Mouse (Mus musculus) gastrocnemius, postnatal 14 days (tissue): ENCODE measurements around the gene Tacc3. TPM values are rescaled to one million over a fixed set of nuclear protein-coding genes. Genes with fewer than 3 reads are reported as not detected.
A peak's percentile ranks its signal among the peaks of the same experiment; 100 is the strongest.

ENCODE experiments used
- DNase-seq: peaks from one replicate; pipeline ENCODE4 v3.0.0; 2021; ENCODE audit warnings: mixed read lengths
- intact Hi-C: fragments of 180-260 bp; cut with DNase I; formaldehyde crosslinking; loops from one replicate; pipeline ENCODE4 v1.15.1; 2025; ENCODE audit warnings: low total_unique reads
- total RNA-seq, 2 experiments: library from RNA; stranded (reverse); gene quantifications; 2 replicates each; pipeline ENCODE4 v1.2.3; 2021

Tacc3 gene
- total RNA-seq, 2 experiments from 2014 or later = 6.4 to 6.8 TPM

DNA sequence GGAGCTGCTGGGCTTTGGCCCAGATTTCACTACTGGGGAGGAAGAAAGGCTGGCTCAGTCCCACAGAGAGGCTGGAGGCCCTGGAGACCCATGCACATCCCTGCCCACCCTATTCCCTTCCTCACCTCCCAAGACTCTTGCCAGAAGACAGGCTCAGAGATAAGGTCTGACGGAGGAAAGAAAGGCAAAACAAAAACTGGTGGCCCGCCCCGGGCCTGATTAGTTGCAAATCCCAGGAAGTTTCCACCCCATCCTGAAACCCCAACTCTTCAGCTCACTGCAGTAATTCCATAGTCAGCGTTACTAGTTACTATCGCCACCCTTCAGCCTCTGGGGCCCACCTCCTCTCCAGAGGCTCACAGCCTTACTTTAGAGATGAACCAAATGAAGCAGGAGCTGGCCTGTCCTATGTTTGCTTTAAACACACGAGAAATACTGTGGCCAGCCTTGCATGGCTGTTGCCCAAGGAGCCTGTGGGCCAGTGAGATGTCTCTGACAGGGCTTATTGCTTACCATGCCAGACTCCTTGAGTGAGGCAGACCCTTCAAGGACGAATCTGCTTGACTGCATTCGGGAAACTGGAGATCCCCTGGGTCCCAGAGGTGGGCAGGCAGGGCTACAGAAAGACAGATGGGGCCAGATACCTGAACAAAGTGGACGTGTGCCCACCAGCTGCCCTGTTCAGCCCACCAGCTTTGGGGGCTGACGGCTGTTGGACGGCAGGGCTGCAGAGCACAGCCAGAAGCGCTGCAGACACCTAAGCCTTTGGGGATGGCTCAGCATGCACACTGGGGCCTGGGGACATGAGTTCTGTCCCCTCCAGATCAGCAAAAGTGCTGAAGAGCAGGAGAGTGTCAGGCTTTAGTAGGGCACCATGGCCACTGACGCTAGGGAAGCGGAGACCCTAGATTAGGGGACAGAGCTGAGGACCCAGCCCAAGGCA lies 30.6 kb downstream of the Tacc3 start:
- no peak for DNase-seq
- intact Hi-C loops = loop anchor here (5.0 to 10.0 kb wide), 2 partner anchors 39 to 266 kb away; no protein-coding TSS in a partner anchor

DNA sequence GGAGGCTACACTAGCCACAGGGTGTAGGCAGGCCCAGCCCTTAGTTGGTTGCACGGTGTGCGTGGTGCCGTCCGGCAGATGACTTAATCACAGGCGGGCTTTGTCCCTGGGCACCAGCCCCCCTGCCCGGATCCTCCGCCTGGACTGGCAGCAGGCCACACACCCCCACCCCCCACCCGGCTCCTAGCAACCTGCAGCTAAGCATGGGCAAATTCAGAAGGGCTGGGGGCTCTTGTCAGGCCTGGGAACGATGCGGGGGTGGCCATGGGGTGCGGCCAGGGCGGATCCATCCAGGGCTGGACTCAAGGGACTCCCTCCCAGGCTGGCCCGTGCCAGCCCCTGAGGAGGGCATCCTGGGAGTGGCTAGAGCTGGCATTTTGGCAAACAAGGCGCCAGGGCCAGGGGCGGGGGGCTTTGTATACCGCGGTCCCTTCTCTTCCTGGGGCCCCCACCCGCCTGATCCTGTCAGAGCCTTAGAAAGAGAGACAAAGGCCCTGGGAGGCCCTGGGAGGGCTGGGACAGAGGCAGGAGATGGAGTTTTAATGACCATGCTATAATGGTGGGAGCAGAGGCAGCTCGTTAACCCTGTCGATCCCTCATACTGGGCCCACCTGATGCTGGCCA lies 31.4 kb downstream of the Tacc3 start:
- DNase-seq = no peak
- intact Hi-C loops = loop anchor here (5.0 to 10.0 kb wide), 2 partner anchors 38 to 265 kb away; no protein-coding TSS in a partner anchor

DNA sequence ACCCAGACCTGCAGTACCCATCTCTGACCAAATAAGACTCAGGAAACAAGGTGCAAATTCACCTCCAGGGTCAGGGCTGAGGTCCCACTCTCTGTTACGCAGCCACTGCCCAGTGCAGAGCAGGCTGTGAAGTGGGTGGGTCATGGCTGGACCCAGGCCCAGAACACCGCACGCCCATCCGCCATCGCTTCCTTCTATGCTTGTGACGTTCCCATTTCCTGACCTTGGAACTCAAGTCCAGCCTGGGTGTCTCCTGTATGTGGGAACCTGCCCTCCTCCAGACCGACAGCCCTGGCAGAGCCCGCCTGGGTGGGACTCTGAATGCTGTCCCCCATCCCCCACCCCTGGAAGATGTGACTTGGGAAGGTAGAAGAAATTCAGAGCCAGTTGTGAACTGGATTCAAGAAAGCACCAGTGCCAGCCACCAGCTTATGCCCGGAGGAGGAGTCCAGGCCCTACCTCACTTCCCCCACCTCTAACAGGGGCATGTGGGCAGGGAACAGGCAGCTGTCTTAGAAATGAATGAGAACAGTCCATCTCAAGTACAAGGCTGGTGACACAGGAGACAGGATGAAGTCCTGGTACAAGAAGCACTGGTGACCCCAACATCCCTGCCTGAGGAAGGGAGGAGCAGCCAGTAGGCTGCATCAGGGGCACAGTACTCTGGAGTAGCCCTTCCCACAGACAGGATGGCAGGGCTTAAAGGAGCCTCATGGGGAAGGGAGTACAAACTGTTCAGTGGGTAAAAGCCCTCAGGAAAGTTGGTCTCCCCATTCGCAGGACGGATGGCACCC lies 32.1 kb downstream of the Tacc3 start:
- intact Hi-C loops = loop anchor here (5.0 to 10.0 kb wide), 2 partner anchors 37 to 265 kb away; no protein-coding TSS in a partner anchor
- DNase-seq = no peak

DNA sequence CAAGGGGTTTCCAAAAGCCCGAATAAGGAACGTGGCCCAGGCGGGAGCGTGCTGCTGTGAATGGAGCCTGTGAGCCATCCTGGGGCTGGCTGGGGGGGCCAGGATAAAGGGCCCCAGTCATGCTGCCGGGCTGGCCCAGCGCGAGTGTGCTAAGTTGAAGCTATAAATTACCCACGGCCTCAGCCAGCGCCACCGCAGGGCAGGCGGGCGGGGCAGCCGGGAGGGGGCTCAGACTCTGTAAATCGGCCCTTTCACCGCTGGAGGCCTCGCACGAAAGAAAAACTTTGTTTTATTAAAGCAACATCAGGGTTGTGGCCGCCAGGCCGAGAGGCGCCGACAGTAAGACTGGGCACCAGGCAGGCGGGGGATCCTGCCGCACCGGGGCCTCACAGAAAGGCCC lies 34.5 kb downstream of the Tacc3 start:
- intact Hi-C loops = no loop called here
- DNase-seq = no peak

DNA sequence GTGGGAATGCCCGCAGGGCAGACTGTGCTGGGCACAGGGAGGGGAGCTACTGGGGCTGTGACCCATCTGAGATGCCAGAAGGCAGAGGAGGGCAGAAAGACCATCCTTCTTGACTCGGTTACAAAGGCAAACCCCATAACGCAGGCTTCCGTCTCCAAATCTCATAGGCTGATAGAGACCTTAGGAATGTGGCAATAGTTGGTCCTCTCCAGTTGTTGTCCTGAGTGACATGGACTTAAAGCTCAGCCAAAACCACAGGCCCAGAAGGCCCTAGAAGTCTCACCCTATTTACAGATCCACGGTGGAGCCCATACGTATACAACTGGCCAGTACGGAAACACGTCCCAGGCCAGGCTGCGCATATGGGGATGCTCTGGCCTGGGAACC lies 36.5 kb downstream of the Tacc3 start:
- no peak for DNase-seq

DNA sequence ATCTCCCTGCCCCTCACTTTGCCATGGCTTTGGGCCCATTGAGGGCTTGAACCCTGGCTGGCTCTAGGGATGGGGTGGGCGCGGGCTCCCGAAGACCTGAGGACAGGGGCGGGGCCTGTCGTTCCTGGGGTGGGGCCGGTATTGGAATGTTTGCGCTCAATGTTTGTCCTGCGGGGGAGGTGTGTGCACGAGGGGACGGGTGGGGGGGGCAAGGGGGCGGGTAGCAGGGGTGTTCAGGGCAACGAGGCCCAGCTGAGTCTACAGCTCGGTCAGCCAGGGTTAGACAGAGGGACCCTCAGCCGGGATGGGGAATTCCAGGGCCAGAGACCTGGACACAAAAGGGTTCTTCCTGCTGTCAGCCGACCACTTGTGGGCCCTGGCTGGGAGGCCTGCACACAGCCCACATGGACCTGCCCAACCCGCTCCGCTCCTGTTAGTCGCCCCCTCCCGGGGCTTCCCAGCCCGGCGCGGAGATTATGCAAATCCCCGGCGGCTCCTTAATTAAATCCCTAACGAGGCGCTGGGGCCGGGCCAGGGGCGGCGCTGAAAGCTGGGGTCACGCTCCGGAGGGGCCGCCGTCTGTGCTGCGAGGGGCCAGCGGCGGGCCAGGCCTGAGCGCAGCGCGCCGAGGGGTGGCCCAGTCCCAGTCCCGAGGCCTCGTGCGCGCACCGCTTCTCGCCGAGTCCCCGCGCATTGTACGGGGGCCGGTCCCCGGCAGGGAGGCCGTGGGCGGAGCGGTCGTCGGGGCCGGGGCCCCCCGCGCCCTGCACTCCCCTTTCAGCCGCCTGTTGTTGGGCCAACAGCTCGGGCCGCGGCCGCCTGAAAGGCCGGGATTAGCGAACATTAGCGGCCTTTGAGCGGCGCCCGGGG lies 37.2 kb downstream of the Tacc3 start:
- intact Hi-C loops = no loop called here
- peak; percentile 41 for DNase-seq

More for the DNA sequence above, 36.5 kb downstream of the Tacc3 start:
- intact Hi-C loops = no loop called here

DNA sequence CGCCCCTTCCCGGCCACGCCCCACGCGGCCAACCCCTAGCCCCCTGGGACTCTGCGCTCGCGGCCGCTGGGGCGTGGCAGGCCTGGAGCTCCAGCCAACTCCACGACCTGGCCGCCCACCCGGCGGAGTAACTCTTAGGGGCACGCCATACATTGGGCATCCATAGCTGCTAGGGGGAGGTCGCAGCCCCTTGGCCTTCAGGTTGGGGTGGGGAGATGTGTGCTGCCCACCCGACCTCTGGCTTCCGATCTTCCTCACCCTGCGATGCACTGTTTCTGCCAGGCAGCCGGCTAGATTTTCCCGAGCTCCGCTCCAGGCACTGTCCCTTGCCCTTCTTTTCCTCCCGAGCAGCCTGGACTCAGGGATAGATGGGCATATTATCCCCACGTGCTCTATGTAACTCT lies 37.8 kb downstream of the Tacc3 start:
- intact Hi-C loops = no loop called here
- no peak for DNase-seq

DNA sequence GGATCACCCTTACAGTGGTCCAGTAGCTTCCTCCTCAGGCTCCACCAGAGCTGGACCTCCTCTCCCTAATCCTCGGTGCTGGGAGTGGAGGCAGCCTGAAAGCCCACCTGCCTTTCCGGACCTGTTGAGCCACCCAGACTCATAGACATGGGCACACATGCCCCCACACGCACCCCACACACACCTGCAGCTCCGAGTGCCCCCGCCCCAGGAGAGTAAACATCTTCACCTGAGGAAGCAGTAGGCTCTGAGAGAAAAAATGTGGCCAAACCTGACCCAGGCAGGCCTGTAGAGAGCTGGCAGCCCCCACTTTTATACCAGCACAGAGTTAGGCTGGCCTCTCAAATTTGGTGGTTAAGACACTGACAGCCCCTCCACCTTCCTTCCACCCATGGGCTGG lies 38.5 kb downstream of the Tacc3 start:
- no peak for DNase-seq
- intact Hi-C loops = no loop called here

DNA sequence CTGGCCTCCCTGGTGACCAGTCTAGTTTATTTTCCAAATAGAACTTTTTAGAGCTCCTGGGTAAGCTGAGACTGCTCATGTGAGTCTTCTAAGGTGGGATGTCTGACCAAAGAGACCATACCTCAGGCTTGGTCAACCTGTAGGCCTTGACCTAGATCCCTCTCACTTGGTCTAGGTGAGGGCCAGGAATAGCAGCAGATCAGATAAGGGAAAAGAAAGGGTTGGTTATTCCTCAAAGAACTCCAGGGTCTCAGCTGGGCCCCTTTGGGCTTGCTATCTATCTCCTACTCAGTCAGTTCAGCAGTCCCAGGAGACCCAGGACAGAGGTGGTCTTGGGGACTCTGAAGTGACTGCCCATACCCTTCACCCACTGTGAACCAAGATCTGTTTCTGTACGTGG lies 39.6 kb downstream of the Tacc3 start:
- DNase-seq = no peak
- intact Hi-C loops = no loop called here

DNA sequence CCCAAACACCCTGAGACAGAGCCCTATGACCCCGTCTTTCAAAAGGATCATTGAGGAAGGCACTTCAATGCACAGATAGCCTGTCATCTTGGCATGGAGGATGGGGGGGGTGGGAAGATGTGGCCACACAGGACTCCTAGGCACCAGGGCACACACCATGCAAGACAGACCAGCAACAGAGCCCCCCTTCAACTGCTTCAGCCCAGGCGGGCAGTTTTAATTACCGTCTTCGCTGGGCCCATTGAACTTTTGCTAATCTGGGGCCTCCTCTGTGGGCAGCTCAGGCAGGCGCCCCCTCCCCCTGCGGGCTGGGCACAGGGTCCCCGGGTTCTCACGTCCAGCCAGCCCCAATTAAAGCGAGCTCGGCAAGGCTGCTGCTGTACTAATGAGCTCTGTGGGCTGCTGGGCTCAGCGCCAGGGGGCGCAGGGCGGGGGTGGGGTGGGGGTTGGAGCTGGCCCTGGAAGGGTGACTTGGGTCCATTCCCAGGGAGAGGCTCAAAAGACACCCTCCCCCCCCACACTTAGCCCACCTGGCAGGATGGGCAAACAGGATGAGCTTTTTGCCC lies 40.1 kb downstream of the Tacc3 start:
- intact Hi-C loops = no loop called here
- DNase-seq = no peak

DNA sequence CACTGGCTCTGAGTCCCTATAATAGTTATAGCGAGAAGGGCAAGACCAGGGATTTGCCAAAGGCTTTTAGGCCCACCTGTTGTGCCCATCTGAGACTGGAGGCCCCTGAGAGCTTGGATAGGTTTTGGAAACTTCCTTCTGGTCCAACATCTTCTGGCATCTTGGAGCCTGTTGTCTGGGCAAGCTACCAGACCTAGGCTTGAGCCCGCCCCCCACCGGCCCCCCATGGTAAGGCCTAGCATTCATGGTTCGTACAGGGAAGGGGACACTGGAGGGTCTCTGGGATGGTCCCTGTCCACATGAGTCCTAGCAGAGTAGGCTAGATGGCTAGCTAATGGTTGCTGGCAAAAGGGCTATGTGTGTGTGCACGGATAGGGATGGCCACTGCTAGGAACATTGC lies 40.7 kb downstream of the Tacc3 start:
- intact Hi-C loops = no loop called here
- DNase-seq = no peak

DNA sequence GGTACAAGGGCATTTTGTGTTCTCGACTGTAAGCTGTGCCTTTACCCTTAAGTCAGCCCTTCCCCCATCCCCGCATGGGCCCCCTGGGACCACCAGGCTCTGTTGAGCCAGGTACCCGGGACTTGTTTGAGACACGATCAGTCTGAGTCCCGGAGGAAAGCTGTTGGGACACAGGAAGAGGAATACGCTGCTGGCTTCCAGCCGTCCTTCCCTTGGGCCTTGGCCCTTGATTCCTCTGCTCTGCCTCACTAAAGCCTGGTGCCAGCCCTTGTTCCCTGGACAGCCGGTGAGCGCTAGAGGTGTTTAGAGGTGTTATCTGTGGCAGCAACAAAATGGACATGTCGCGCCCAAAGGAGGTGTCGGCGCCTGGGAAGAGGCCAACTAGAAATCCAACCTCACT lies 42.1 kb downstream of the Tacc3 start:
- DNase-seq = no peak
- intact Hi-C loops = no loop called here

DNA sequence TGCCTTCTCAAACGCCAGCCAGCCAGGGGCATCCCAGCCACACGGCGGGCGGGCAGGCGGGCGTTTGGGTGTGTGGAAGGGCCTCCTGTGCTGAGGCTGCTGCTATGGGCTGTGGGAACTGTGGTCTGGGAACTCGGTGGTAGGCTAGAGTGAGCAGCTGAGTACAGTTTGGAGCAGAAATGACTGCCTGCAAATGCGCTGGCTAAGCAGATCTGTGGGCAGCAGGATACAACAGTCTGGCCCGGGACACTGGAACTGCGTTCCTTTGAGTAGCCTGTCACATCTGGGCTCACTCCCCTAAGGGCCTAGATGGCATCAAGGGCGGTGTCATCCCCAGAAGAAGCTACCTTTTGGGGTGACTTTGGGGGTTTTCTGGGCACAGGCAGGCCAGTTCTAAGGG lies 43.9 kb downstream of the Tacc3 start:
- no peak for DNase-seq
- intact Hi-C loops = no loop called here

DNA sequence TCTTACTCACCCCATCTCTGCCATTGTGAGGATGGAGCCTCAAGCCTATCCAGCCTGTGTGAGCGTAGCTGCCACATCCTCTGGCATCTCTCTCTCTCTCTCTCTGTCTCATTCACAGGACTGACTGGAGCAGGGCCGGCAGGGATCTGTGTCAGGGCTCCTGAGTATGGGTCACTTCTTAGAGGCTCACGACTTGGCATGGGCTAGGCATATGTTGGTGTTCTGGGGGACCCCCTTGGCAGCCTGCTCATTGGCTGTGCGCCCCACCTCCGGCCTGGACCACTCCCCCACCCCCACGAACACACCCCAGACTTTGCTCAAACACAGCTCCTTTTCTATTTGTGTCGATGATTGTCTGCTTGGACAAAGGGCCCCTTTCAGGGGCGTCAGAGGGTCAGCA lies 46.1 kb downstream of the Tacc3 start:
- intact Hi-C loops = no loop called here
- DNase-seq = no peak

DNA sequence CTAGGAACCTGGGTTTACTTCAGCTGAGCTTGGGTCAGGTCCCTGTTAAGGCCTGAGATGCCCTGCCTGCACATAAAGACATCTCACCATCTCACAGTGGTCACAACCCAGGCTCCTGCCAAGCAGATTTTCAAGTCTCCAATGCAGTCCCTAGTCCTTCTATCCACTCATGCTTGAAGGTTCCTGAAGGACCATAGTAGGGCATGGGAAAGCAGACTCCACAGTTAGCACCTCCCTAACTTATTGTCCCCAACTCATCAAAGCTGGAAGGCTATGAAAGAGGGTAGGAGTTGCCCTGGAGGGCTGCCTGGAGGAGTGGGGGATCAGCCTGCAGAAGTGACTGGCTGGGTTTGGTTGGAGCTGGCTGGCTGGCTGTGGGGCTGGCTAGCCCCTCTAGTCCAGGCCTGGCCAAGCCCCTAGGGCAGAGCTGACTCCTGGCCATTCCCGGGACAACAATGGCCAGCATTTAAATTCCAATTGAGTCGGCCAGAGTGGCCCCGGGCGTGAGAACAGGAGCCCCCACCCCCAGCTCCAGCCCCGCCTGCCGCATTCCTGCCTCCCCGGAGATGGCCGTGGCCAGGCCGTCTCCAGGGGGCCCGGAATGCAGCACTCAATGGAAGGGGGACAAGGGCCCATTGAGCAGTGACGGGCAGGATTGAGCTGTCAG lies 47.1 kb downstream of the Tacc3 start:
- intact Hi-C loops = no loop called here
- DNase-seq = no peak

DNA sequence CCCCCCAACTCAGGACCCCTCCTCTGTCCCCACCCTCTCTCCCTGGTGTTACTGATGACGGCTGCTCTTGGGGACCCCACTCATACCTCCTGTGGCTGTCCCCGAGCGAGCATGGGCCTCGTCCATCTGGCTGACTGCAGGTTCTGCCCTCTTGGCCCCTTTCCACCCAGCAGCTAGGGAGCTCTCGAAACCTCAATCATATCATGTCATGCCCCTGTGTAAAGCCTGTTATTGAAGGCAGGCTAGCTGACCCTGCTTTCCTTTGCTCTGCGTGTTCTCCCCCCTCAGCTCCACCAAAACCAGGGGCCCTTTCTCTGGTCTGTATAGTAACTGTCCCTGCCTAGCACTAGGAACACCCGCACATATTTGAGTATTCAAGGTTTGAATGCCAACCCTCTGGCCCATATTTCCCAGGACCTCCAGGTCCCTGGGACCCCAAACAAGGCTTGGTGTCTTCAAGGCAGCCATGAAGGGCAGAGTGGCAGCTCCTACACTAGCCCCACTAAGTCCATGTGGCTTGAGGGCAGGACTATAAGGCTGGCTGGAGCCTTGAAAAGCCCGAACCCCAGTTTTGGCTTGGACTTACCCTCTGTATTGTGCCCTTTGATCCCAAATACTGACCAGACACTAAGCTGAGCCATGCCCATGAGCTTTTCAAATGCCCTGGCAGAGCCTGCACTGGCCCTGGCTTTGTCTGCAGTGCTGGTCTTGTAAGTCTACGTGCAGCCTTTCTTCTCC lies 47.9 kb downstream of the Tacc3 start:
- peak; percentile 35 for DNase-seq
- intact Hi-C loops = no loop called here

DNA sequence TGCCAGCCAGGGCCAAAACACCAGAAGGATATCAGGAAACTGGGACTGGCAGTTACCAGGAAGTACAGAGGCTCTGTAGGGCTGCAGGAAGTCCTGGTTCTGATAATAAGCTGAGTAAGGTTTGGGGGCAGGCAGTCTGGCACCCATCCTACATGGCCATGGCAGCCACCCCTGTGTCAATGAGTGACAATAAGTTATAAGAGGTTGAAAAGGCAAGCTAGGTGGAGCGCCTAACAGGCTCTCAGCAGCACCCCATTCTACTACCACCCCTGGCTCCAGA lies 48.4 kb downstream of the Tacc3 start:
- intact Hi-C loops = no loop called here
- DNase-seq = no peak

DNA sequence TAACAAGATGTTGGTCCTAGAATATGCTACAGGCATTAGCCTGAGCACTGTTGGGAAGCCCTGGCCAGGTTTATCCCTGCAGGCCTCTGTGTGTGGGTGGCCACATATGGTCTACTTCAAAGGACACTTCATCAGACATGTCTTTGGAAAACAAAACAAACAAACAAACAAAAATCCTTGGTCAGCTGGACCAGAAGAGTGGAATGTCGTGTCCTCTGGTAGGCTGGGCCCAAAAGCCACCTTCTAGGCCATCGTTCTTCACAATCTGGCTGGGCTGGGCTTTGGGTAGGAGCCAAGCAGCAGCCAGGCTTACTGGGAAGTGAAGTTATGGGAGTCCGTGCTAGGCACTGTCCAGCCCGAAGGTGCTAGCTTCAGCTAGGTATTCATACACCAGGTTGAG lies 49.2 kb downstream of the Tacc3 start:
- DNase-seq = no peak
- intact Hi-C loops = no loop called here
